Mouse (Mus musculus): ENCODE results near the gene Pde8b.

DNA sequence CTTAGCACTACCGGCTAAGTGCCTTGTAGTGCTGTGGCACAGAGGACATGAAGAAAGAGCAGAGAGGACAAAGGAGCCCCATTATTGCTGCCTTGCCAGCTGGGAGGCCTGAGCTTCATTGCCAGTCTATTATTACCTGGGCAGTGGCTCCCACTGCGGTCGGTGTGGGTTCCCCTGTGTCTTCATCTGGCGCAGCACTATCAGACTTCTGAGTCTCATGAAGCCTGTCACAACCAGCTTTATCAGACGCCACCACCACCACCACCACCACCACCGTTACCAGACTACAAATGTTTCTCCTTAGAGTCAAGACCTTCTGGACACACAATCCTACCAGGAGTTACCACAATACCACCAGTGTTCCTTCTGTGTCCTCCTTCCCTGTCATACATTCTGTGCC is 171.6 kb downstream of the Pde8b start:
- no peak for TF ChIP-seq CTCF (IDR thresholded peaks at IDR 0.05; ENCODE audit: borderline replicate concordance, insufficient read depth, low read depth, low read length)
- TF ChIP-seq POLR2A (IDR thresholded peaks at IDR 0.05; ENCODE audit: borderline replicate concordance, insufficient read depth, low read length): no peak
